Mouse (Mus musculus) kidney, postnatal 25 days (tissue): ENCODE measurements around the gene C5ar1.

ENCODE experiments used
- DNase-seq, 2 experiments: peaks; one replicate each; pipeline ENCODE4 v3.0.0; 2021; ENCODE audit warnings: mixed read lengths in 2 of 2

Gene C5ar1

DNA sequence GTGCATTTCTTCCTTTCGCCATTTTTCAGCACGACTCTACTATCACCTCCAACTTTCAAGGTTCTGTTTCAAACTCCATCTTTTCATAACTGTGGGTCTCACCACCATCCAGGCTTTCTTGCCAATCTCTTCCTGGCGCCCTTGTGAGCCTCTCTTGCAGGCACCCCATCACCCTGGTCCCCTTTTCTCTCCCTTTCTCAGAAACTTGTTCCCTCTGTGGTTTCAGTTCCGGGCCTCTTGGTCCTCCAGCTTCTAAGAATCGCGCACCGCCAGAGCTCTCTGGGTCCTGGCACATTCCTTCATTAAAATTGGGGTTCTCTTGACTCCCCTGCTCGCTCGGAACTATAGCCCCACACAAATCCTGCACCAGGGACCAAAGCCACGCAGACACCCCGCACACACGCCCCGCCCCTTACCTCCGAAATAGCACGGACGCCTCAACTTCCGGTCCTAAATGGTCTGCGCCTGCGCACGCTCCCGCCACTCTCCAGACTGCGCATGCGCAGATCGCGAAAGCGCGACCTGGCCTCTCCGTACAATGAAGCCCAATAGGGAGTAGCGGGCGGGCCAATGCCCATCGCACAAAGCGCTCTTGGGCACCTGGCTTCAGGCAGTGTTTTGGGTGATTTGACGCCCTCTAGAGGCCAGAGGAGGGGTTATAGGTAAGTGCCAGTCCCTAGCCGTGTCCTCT lies 37.6 kb downstream of the C5ar1 start, which contains the start of gene Dhx34:
Gene Dhx34, minus strand, starts transcription at position 456 of the 691 bp plus-strand sequence.
- peak; percentile 96 to 97 for DNase-seq

DNA sequence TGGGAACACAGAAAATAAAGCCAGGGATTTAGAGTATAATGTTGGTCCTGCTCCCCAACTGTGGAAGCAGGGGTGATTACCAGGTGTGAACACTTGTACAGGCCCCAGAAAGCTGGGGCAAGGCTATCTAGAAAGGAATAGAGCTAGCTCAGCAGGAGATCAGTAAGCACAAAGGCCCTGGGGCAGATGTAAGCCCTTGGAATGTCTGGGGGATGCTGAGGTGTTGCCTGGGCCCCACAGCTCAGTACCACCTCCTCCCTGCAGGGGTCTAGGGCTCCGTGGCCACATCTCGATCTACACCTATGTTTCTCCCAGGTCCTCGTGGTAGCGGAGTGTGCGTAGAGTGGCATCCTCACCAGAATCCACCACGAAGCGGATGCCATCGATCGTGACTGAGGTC lies 45.4 kb downstream of the C5ar1 start:
- DNase-seq: no peak

DNA sequence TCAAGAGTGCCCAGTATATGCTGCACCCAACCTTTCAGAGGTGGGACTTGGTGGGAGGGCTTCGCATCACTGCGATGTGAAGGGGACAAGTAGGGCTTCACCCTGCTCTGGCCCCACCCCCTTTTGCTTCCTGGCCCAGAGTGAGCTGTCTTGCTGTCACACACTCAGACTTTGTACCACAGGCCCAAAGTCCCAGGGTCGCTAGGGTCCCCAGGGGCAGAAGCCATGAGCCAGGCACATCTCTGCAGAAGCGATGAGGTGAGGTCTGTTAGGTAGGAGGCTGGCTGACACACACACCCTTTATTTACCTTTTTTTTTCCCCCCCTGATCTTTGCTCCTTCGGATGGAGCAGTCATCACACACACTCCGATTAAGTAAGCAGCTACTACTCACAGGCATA lies 46.1 kb downstream of the C5ar1 start:
- no peak for DNase-seq

DNA sequence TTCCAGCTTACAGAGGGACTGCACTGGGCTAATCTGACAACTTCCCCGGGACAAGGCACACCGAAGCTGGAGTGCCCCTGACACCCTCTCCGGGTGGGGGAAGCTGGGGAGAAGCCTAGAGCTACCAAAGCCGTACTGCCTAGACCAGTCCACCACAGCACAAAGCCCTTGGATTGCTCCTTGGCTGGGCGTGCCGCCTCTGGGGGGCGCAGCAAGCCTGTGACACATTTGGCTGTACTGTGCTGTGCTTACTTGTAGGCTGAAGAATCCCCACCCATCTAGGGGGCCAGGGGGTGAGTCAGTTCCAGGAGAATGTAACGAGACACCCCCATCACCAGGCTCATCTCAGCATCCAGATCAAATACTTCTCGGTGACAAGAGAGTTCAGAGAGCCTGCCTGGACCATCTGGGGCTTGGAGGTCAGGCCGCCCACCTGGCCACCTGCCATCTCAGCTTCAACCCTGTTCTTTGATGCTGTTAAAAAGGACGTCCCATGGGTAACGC lies 48.4 kb downstream of the C5ar1 start:
- no peak for DNase-seq

DNA sequence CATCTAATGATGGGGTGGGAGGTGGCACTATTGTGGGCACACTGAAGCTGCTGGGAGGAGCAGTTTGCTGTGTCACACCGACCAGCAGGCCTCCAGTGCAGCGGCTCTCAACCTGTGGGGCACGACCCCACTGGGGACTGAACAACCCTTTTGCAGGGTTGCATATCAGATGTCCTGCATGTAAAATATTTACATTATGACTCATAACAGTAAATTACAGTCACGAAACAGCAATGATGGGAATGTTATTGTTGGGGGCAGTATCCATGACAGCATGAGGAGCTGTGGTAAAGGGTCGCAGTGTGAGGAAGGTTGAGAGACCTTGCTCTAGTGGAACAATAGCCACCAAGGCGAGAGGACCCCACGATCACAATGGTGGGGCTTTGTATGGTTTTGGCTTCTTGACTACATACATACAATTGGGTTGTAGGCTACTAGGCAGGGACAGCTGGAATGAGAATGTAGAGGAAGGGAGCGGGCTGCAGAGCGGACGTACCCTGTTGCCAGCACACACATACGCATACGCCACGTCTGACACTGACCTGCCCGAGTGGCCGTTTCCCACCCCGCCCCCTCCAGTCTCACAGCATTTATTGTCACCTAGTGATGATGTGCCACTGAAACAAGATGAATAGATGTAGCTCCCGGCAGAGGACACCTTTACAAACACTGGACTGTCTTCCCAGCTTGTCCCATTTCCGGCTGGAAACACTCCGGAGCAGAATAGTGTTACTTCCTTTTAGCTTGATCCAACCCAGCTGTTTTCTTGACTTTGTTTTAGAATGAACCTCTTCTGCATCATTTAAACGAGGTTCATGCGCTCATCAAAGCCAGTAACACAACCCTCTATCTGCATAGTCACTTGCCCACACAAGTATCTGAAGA lies 50.3 kb downstream of the C5ar1 start:
- no peak for DNase-seq

DNA sequence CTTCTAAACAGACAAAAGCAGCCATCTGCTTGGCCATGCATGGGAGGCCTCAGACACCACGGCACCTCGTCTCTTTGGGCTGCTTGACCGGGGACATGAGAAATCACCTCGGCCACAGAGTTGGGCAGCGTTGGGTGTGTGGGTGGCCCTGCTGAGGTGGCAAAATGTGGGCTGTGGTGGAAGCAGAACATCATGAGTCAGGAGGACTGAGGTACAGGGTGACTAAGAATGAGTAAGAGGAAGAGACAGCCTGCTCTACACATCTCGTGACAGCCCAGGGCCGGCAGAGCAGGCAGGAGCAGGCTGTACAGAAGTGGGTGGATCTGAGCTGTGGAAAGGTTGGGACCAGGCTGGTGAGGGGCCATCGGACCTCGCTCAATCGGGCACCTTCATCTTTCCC lies 51.8 kb downstream of the C5ar1 start:
- DNase-seq: no peak

DNA sequence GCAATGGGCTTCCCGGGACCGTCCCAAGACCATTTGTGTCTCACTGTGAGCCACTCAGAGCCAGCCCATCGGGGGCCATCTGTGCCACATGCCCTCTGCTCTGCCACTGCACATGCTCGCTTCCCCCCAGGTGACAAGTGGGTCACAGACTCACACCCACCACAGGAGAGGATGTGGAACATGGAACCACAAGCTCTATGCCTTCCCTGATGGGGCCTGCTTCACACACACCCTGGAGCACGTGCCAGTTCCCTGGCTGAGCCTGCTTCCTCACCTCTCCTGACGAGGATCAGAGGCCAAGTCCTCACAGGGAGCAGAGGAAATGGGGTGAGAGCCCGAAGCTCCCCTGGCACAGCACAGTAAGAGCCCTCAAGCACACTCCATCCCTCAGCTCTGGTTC lies 52.3 kb downstream of the C5ar1 start:
- DNase-seq: no peak

DNA sequence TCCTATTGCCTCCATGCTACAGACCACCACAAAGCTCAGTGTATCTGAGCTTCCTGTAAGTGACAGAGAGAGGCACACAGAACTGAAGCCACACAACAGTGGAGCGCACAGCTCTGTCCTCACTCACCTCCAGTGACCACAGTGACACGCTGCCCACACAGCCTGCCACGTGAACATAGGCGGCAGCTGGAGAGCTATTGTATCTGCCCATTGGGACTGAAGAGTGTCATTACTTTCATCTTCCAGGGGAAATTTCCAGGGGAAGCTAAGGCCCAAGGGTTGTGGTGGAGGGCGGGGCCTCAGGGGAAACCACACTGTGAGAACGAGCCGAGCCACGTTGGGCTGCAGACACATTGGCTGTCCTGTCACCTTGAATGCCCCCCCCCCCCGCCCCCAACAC lies 54.5 kb downstream of the C5ar1 start:
- no peak for DNase-seq

DNA sequence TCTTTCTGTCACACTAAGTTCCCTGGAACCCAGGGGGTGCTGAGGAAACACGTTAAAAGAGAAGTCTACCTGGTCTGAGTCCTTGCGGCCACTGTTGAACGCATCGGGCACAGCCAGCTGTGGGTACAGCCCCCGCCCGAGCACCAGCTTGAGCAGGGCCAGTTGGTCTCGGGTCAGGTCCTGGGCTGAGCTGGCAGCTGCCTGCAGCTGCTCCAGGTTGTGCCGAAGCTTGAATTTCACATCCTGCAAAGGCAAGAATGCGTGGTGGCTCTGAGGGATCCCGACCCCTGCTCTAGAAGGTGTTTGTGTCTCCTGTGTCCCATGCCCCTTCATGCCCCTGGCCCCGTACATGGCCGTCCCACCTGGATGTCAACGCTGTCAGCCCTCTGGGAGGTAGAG lies 55.8 kb downstream of the C5ar1 start:
- DNase-seq: peak in 1 of 2 experiments; percentile 79

DNA sequence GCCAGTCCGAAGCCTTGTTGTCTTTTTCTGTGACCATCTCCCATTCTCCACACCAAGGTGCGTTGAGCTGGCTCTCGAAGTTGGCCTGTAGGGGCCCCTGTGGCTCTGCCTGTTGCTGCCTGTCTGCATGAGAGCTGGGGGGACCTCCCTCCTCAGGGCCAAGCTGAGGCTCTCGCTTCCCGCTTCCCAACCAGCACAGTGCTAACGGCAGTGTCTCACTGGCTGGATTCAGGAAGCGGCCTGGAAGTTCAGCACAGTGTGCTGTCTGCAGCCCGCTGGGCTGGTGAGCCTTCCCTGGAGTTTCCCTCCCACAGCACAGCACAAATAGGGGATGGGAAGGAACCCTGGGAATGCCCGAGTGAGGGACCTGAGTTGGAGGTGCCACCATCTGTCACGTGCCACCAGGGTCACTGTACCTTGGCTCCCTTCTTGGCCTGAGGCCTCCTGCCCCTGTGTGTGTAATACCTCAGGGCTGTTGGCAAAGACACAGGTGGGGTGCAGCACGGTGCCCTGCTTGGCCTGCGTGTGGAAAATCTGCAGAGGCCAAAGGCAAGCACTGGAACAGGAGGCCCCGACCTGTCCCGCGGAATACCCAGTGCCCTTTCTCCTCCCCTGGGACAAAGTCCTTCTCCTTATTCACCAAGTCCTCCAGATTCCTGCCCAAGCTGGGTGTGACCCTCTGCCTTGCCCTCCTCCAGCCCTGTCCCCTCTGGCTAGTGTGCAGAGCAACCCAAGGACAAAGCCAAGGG lies 56.4 kb downstream of the C5ar1 start:
- DNase-seq: peak; percentile 76 to 95

DNA sequence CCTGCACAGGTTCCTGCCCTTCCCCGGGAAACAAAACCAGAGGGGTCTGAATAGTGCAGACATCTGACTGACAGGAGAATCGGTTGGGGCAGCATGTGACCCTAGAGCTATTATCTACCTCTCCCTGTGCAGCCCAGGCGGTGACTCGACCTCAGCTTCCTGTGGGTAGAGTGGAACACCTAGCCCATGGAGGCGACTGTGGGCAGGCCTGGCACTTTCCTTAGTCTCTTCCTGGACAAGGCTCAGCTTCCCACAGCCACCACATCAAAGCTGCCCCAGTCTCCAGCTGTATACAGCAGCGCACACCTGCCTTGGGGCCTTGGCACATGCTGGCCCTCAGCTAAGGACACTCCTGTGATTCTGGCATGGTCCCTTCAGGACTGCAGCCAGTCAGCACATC lies 58.2 kb downstream of the C5ar1 start:
- DNase-seq: no peak

DNA sequence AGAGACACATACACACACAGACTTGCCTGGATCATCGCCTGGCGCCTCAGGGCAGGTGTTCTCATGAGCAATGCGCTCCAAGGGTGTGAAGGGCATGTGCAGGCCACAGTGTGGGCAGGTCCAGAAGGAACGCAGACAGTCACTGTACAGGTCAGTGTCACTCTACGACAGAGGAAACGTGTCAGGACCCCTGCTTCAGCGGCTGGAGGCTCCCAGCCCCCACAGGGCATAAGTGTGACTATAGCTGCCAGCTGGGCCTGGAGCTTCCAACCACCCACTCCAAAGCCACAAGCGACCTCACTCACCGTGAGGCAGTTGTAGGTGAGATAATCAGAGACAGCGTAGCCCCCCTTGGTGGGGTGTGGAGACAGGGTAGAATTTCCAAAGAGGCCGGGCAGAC lies 60.8 kb downstream of the C5ar1 start:
- DNase-seq: no peak

DNA sequence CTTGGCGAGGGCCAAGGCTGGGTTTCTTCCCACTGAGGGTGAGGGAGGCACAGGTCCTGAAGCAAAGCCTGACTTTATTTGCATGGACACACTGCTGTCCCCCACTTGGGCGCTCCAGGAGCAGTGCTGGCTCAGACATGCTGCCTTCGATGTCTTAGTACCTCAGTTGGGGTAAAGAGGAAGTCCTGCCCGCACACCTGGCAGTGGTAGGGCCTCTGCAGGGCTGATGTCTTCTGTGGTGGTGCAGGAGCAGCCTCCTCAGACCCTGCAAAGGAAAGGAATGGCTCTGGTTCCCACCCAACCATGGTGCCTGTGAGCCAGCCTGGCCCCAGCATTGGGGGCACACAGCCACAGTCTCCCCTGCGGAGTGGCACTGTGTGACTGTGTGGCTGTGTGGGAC lies 62.2 kb downstream of the C5ar1 start:
- DNase-seq: no peak
